In genomic region chr17:25844396-25844901, GRCm38 (mm10) we compare ENCODE assay signal across 7 mouse cellular contexts. TPM values are rescaled to one million over a fixed set of nuclear protein-coding genes. Genes with fewer than 3 reads are reported as not detected.
A peak's percentile ranks its signal among the peaks of the same experiment; 100 is the strongest.
DNase-seq lines count a peak whose midpoint lies in the region; ATAC-seq lines count a peak whose summit lies in the region.

Rhot2 (minus strand) TSS chr17:25844851.

- peak within 1 kb of the TSS; percentile 82 for H3K4me3 ChIP-seq in intestine, embryonic 15.5 days (replicated peaks)
- peak within 1 kb of the TSS; percentile 81 for H3K4me3 ChIP-seq in midbrain, embryonic 10.5 days

- no peaks in the 10 kb centered on the region for H3K27me3 ChIP-seq in intestine, embryonic 15.5 days (replicated peaks)
- no peaks in the 10 kb centered on the region for H3K27me3 ChIP-seq in midbrain, embryonic 10.5 days (ENCODE audit: low read depth, poor library complexity, severe bottlenecking)

- intact Hi-C loops in left cerebral cortex, postnatal 25 days (cut with DNase I), result no loop called here

- H3K4me1 ChIP-seq in intestine, embryonic 15.5 days (replicated peaks), result peaks cover 26% of the 10 kb centered on the region
- peaks cover 26% of the 10 kb centered on the region for H3K4me1 ChIP-seq in midbrain, embryonic 10.5 days

- WGBS in intestine, embryonic 15.5 days, result under 1% methylated on average over 21 of the region's 21 CpGs
- under 1% methylated on average over 21 of the region's 21 CpGs for WGBS in midbrain, embryonic 10.5 days

- peak within 1 kb of the TSS; percentile 80 for H3K27ac ChIP-seq in intestine, embryonic 15.5 days
- peak within 1 kb of the TSS; percentile 92 for H3K27ac ChIP-seq in midbrain, embryonic 10.5 days (replicated peaks)

- H3K4me2 ChIP-seq in intestine, embryonic 15.5 days (replicated peaks), result peak within 1 kb of the TSS; percentile 81

- H3K9ac ChIP-seq in intestine, embryonic 15.5 days, result peak within 1 kb of the TSS; percentile 90

- ATAC-seq in intestine, embryonic 15.5 days, result peak; percentile 96

- peak; percentile 96 to 98 for DNase-seq in adrenal gland, adult (ENCODE audit: inconsistent age in 2 of 2, low spot score in 1 of 2)
- peak; percentile 97 for DNase-seq in embryo, embryonic 10.5 days (ENCODE audit: low spot score)
- DNase-seq in gastrocnemius, postnatal 25 days, result peak; percentile 94
- DNase-seq in left cerebral cortex, postnatal 25 days (ENCODE audit: low spot score in 2 of 2), result peak; percentile 94 to 97
- DNase-seq in midbrain, embryonic 10.5 days (ENCODE audit: low spot score), result peak; percentile 95
- peak; percentile 91 for DNase-seq in right cerebral cortex, postnatal 4 days

- no peaks in the 10 kb centered on the region for H3K9me3 ChIP-seq in intestine, embryonic 15.5 days
- H3K9me3 ChIP-seq in midbrain, embryonic 10.5 days (replicated peaks), result no peaks in the 10 kb centered on the region

- peaks cover 16% of the 10 kb centered on the region for H3K36me3 ChIP-seq in intestine, embryonic 15.5 days
- H3K36me3 ChIP-seq in midbrain, embryonic 10.5 days, result peaks cover 85% of the 10 kb centered on the region

RNA-seq across cellular contexts. Expression of gene Rhot2, which starts in this region (rescaled TPM):
- total RNA-seq in gastrocnemius, postnatal 25 days (2021), result 10 to 100 TPM; 54.4 to 76.1 TPM
- 19.2 and 22.1 TPM in 2 replicates for polyA plus RNA-seq in intestine, embryonic 15.5 days (2015; fragmentation: Nextera tagmentation; extraction: Ambion mirVana)
- total RNA-seq in left cerebral cortex, postnatal 25 days (2021), result 10 to 100 TPM; 76.9 to 84.4 TPM
- 23.9 and 25.2 TPM in 2 replicates for polyA plus RNA-seq in midbrain, embryonic 10.5 days (2016; fragmentation: Nextera tagmentation; extraction: Ambion mirVana)

Comparison
In these comparisons a context has a peak if more than half of its experiments do, and no peak if none do; other contexts are left out.
1. Peak in every context shown above with its lines: DNase-seq, ATAC-seq, H3K4me3 ChIP-seq and H3K27ac ChIP-seq.